ENCODE assay signal across 8 mouse cellular contexts in the genomic region with DNA sequence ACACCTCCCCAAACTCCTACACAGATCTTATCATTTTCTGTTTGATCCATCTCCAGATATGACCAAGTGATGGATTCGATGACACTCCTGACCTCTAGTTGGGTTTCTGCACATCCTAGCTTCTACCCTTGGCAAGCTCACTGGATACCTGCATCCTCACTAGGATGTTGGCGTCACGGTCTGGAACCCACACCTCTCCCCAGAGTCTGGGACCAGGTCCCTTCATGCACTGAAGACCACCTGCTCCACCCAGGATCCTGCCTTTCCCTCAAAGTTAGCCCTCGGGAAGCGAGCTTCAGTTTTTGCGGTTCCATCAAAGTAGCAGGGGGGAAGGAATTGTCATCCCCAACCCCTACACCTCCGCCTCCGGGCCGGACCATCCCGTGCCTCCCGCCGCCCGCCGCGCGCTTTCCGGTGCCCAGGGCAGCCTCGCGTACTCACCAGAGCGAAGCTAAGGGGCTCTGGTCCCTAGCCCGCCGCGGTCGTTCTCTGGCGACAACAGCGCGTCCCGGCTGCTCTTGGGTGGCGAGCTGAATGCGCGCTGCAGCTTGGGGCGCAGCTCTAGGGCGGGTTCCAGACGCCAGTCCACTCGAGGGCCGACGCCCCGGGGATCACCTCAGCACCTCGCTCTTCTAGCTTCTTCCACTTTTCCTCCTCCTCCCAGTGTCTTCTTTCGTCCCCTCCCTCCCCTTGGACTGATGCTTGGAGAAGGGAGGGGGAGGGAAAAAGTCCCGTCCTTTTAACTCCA. TPM values are rescaled to one million over a fixed set of nuclear protein-coding genes. Genes with fewer than 3 reads are reported as not detected.
DNase-seq lines count a peak whose midpoint lies in the region; ATAC-seq and TF ChIP-seq lines count a peak whose summit lies in the region.

Gene Htr1f, minus strand, starts transcription at position 671 of the 748 bp plus-strand sequence.

- H3K9me3 ChIP-seq in heart, embryonic 14.5 days (ENCODE audit: control insufficient read depth, low read length) = no peaks in the 10 kb centered on the region
- no peaks in the 10 kb centered on the region for H3K9me3 ChIP-seq in ES-Bruce4 (replicated peaks; ENCODE audit: control insufficient read depth, insufficient read depth, low read length, poor library complexity, severe bottlenecking)
- H3K9me3 ChIP-seq in embryonic facial prominence, embryonic 10.5 days = no peaks in the 10 kb centered on the region
- no peaks in the 10 kb centered on the region for H3K9me3 ChIP-seq in intestine, postnatal 0 days (ENCODE audit: control insufficient read depth)
- H3K9me3 ChIP-seq in neural tube, embryonic 12.5 days = no peaks in the 10 kb centered on the region

- peak within 1 kb of the TSS; percentile 28 to 40 for H3K4me3 ChIP-seq in heart, embryonic 14.5 days (ENCODE audit: control insufficient read depth in 1 of 2, insufficient read depth in 1 of 2, low read depth in 1 of 2, low read length in 2 of 2)
- H3K4me3 ChIP-seq in ES-Bruce4 (ENCODE audit: low read depth, low read length) = peak within 1 kb of the TSS; percentile 39
- H3K4me3 ChIP-seq in embryonic facial prominence, embryonic 10.5 days = peak within 1 kb of the TSS; percentile 60
- H3K4me3 ChIP-seq in intestine, postnatal 0 days (ENCODE audit: low read depth, low read length) = peak within 1 kb of the TSS; percentile 24
- peak within 1 kb of the TSS; percentile 37 for H3K4me3 ChIP-seq in neural tube, embryonic 12.5 days

- H3K36me3 ChIP-seq in heart, embryonic 14.5 days (ENCODE audit: control insufficient read depth, insufficient read depth, low read length) = no peaks in the 10 kb centered on the region
- no peaks in the 10 kb centered on the region for H3K36me3 ChIP-seq in ES-Bruce4 (ENCODE audit: control insufficient read depth, insufficient read depth, low read length, poor library complexity, severe bottlenecking)
- no peaks in the 10 kb centered on the region for H3K36me3 ChIP-seq in embryonic facial prominence, embryonic 10.5 days (replicated peaks)
- no peaks in the 10 kb centered on the region for H3K36me3 ChIP-seq in intestine, postnatal 0 days (ENCODE audit: control insufficient read depth, insufficient read depth)
- no peaks in the 10 kb centered on the region for H3K36me3 ChIP-seq in neural tube, embryonic 12.5 days

- H3K4me1 ChIP-seq in heart, embryonic 14.5 days (ENCODE audit: control insufficient read depth in 2 of 2, insufficient read depth in 2 of 2, low read length in 2 of 2) = peaks cover 0 to 3% of the 10 kb centered on the region in 2 experiments; a peak in 1 of 4 replicates
- H3K4me1 ChIP-seq in ES-Bruce4 (ENCODE audit: control insufficient read depth, insufficient read depth, low read length) = no peaks in the 10 kb centered on the region
- peaks cover 4% of the 10 kb centered on the region; the same call in 1 of the 2 replicates for H3K4me1 ChIP-seq in embryonic facial prominence, embryonic 10.5 days
- H3K4me1 ChIP-seq in intestine, postnatal 0 days (replicated peaks; ENCODE audit: control insufficient read depth, insufficient read depth, low read length) = no peaks in the 10 kb centered on the region
- peaks cover 6% of the 10 kb centered on the region; the same call in 1 of the 2 replicates for H3K4me1 ChIP-seq in neural tube, embryonic 12.5 days

- H3K27me3 ChIP-seq in heart, embryonic 14.5 days (ENCODE audit: control insufficient read depth, insufficient read depth, low read length) = peaks cover 20% of the 10 kb centered on the region
- H3K27me3 ChIP-seq in ES-Bruce4 (ENCODE audit: control insufficient read depth, insufficient read depth, low read length, poor library complexity, severe bottlenecking) = peaks cover 21% of the 10 kb centered on the region
- peaks cover 29% of the 10 kb centered on the region for H3K27me3 ChIP-seq in embryonic facial prominence, embryonic 10.5 days (replicated peaks; ENCODE audit: low read depth, poor library complexity, severe bottlenecking)
- peaks cover 7% of the 10 kb centered on the region for H3K27me3 ChIP-seq in intestine, postnatal 0 days (replicated peaks; ENCODE audit: control insufficient read depth, insufficient read depth, low read length)
- peaks cover 9% of the 10 kb centered on the region for H3K27me3 ChIP-seq in neural tube, embryonic 12.5 days (replicated peaks)

- ATAC-seq in heart, embryonic 14.5 days (ENCODE audit: insufficient number of reproducible peaks, insufficient read depth, low FRiP score, low read depth) = no peak
- no peak for ATAC-seq in intestine, postnatal 0 days
- ATAC-seq in neural tube, embryonic 12.5 days (ENCODE audit: low FRiP score, low read depth) = peak; percentile 87
- no peak for ATAC-seq in erythroid progenitor cell, adult 5-6 weeks (replicated peaks; ENCODE audit: low FRiP score, poor library complexity, severe bottlenecking)

- TF ChIP-seq EP300 in ES-Bruce4 (IDR thresholded peaks at IDR 0.05; ENCODE audit: insufficient read depth, low read depth, low read length) = no peak

- TF ChIP-seq POLR2A in ES-Bruce4 (IDR thresholded peaks at IDR 0.05; ENCODE audit: insufficient read depth, low read length) = no peak

- H3K27ac ChIP-seq in heart, embryonic 14.5 days (replicated peaks in 1 of 2; ENCODE audit: control insufficient read depth in 1 of 2, insufficient read depth in 1 of 2, low read depth in 2 of 2, low read length in 2 of 2) = no peak within 1 kb of the TSS
- no peak within 1 kb of the TSS for H3K27ac ChIP-seq in ES-Bruce4 (ENCODE audit: insufficient read depth, low read length)
- H3K27ac ChIP-seq in embryonic facial prominence, embryonic 10.5 days (replicated peaks) = peak within 1 kb of the TSS; percentile 40; the same call in 1 of the 2 replicates
- H3K27ac ChIP-seq in intestine, postnatal 0 days (ENCODE audit: low read depth, low read length) = no peak within 1 kb of the TSS
- H3K27ac ChIP-seq in neural tube, embryonic 12.5 days = no peak within 1 kb of the TSS

- H3K9ac ChIP-seq in heart, embryonic 14.5 days (ENCODE audit: low read length) = 0 out of 2 replicates have a peak within 1 kb of the TSS, but pooled peaks have one; percentile 22
- H3K9ac ChIP-seq in ES-Bruce4 (ENCODE audit: low read depth, poor library complexity, severe bottlenecking) = no peak within 1 kb of the TSS
- no peak within 1 kb of the TSS for H3K9ac ChIP-seq in intestine, postnatal 0 days (ENCODE audit: low read depth, low read length)
- H3K9ac ChIP-seq in neural tube, embryonic 12.5 days = peak within 1 kb of the TSS; percentile 41

- DNase-seq in heart, adult 9 months (ENCODE audit: low spot score in 2 of 2) = no peak
- peak; percentile 67 for DNase-seq in embryonic facial prominence, embryonic 10.5 days (ENCODE audit: low spot score)
- DNase-seq in urinary bladder, adult 18-20 months (ENCODE audit: low spot score in 2 of 2) = no peak

- WGBS in heart, embryonic 14.5 days = 4% methylated on average over 39 of the region's 41 CpGs
- WGBS in embryonic facial prominence, embryonic 10.5 days = 5% methylated on average over 41 of the region's 41 CpGs
- 5% methylated on average over 41 of the region's 41 CpGs for WGBS in intestine, postnatal 0 days
- WGBS in neural tube, embryonic 12.5 days = 4% methylated on average over 40 of the region's 41 CpGs

- no peak for TF ChIP-seq CTCF in ES-Bruce4 (IDR thresholded peaks at IDR 0.05; ENCODE audit: low read depth, low read length)
- TF ChIP-seq CTCF in intestine, postnatal 0 days (IDR thresholded peaks at IDR 0.05; ENCODE audit: low read depth) = no peak

- peak within 1 kb of the TSS; percentile 69 for H3K4me2 ChIP-seq in heart, embryonic 14.5 days (ENCODE audit: low read length)
- H3K4me2 ChIP-seq in intestine, postnatal 0 days (replicated peaks; ENCODE audit: low read depth) = peak within 1 kb of the TSS; percentile 60
- H3K4me2 ChIP-seq in neural tube, embryonic 12.5 days (replicated peaks) = peak within 1 kb of the TSS; percentile 86

RNA-seq across cellular contexts. Expression of gene Htr1f, which starts in this region (rescaled TPM):
- not detected in 2 replicates for polyA plus RNA-seq in heart, embryonic 14.5 days (2014; fragmentation: Nextera tagmentation; extraction: Ambion mirVana)
- not detected in 2 replicates for polyA plus RNA-seq in ES-Bruce4 (2011; ENCODE audit: insufficient read depth, insufficient read length, low read depth, missing spikeins)
- polyA plus RNA-seq in embryonic facial prominence, embryonic 10.5 days (2016; fragmentation: Nextera tagmentation; extraction: Ambion mirVana) = 0.05 TPM in 1 of 2 replicates, not detected in the other
- polyA plus RNA-seq in intestine, postnatal 0 days (2015; fragmentation: Nextera tagmentation; extraction: Ambion mirVana) = not detected in 2 replicates
- 0.28 and 0.29 TPM in 2 replicates for polyA plus RNA-seq in neural tube, embryonic 12.5 days (2016; fragmentation: Nextera tagmentation; extraction: Ambion mirVana)
- total RNA-seq in erythroid progenitor cell, adult 5-6 weeks (2015; ENCODE audit: low replicate concordance) = not detected in 2 replicates
- total RNA-seq in erythroid progenitor cell, adult 5-6 weeks (2017; ENCODE audit: low replicate concordance) = not detected in 2 replicates

Comparison
In these comparisons a context has a peak if more than half of its experiments do, and no peak if none do; other contexts are left out.
1. Peak in DNase-seq, H3K4me3 ChIP-seq and H3K27ac ChIP-seq in embryonic facial prominence, embryonic 10.5 days; RNA of the gene not detected or under 1 TPM.
2. Peak in ATAC-seq, H3K4me3 ChIP-seq, H3K9ac ChIP-seq and H3K4me2 ChIP-seq in neural tube, embryonic 12.5 days; RNA of the gene not detected or under 1 TPM.